Mouse (Mus musculus) heart, adult 2 months (tissue): ENCODE measurements around the gene Sorcs2. TPM values are rescaled to one million over a fixed set of nuclear protein-coding genes. Genes with fewer than 3 reads are reported as not detected.

Experiments
- DNase-seq, 2 experiments: peaks; one replicate each; pipeline ENCODE4 v3.0.0; 2021
- H3K27ac ChIP-seq: fragments of 200-600 bp; 2 replicates; pipeline ENCODE4 v1.8.1; 2022
- H3K27me3 ChIP-seq: fragments of 200-500 bp; 2 replicates; pipeline ENCODE4 v1.6.1; 2012; ENCODE audit warnings: mild to moderate bottlenecking, low read length, inconsistent platforms, mixed read lengths; ENCODE audit not compliant: control insufficient read depth, insufficient read depth
- H3K36me3 ChIP-seq: fragments of 200-500 bp; 2 replicates; pipeline ENCODE4 v1.6.1; 2012; ENCODE audit warnings: low read length, inconsistent platforms; ENCODE audit not compliant: control insufficient read depth, insufficient read depth
- H3K4me1 ChIP-seq: fragments of 200-500 bp; 2 replicates; pipeline ENCODE4 v1.6.1; 2011; ENCODE audit warnings: low read length; ENCODE audit not compliant: control insufficient read depth, insufficient read depth
- H3K4me3 ChIP-seq: fragments of 200-600 bp; 2 replicates; pipeline ENCODE4 v1.8.1; 2022
- H3K79me2 ChIP-seq: fragments of 200-500 bp; replicated peaks from 2 replicates; pipeline ENCODE4 v1.6.1; 2012; ENCODE audit warnings: mild to moderate bottlenecking, inconsistent platforms, low read length, moderate library complexity, mixed read lengths; ENCODE audit not compliant: control insufficient read depth, insufficient read depth
- H3K9ac ChIP-seq: fragments of 200-500 bp; 2 replicates; pipeline ENCODE4 v1.6.1; 2012; ENCODE audit warnings: low read depth, mild to moderate bottlenecking, control low read depth, inconsistent platforms, low read length, mixed read lengths
- CTCF ChIP-seq: fragments of 200-600 bp; IDR thresholded peaks from 2 replicates; pipeline ENCODE4 v1.8.1; 2022; ENCODE audit warnings: antibody characterized with exemption, mild to moderate bottlenecking, moderate library complexity
- EP300 ChIP-seq: fragments of 200-500 bp; IDR thresholded peaks from 2 replicates; pipeline ENCODE4 v1.6.1; 2011; ENCODE audit warnings: low read depth, low read length, control low read depth; ENCODE audit not compliant: insufficient read depth
- POLR2A ChIP-seq: fragments of 200-500 bp; IDR thresholded peaks from 2 replicates; pipeline ENCODE4 v1.6.1; 2011; ENCODE audit warnings: mild to moderate bottlenecking, low read depth, low read length, control low read depth; ENCODE audit not compliant: insufficient read depth
- WGBS: fragments of 180-500 bp; shearing (Covaris S2); methylation state at CpG from one replicate; pipeline ENCODE4 v1.1.7; 2018; 5-methylcytosine and 5-hydroxymethylcytosine counted together
- intact Hi-C: fragments of 180-260 bp; cut with DNase I; formaldehyde crosslinking; loops from one replicate; pipeline ENCODE4 v1.15.1; 2025
- microRNA-seq, 2 experiments: library from miRNA; unstranded; fragments of <30 nt; microRNA quantifications; one replicate each; pipeline ENCODE4 v1.2.0; 2021
- polyA plus RNA-seq: library from polyadenylated mRNA; depleted of rRNA; stranded (reverse); fragments of >200 nt; gene quantifications from 2 replicates; pipeline ENCODE4 v1.2.3, GENCODE M21; 2012; rRNA removed
- total RNA-seq, 2 experiments: library from RNA; stranded (reverse); gene quantifications; 2 replicates each; pipeline ENCODE4 v1.2.3; 2021

The Sorcs2 gene
- total and polyA plus RNA-seq, 3 experiments = 6.0 to 9.0 (median 7.7) TPM

GRCm38 (mm10) chr5:35972739-35973138 is 425.2 kb downstream of the Sorcs2 start:
- Histone ChIP-seq H3K27me3 (no peaks in the 10 kb centered on the region), H3K36me3 (no peaks in the 10 kb centered on the region), H3K4me1 (peaks cover 9% of the 10 kb centered on the region), H3K4me3 (no peak overlapping the region), H3K9ac (no peak overlapping the region), H3K79me2 (no peaks in the 10 kb centered on the region), H3K27ac (no peak overlapping the region; the same call in 1 of the 2 replicates)
- WGBS = 71% methylated on average over 7 of the region's 7 CpGs
- no peak for DNase-seq
- intact Hi-C loops = loop anchor here (1.0 to 10.0 kb wide), 3 partner anchors 102 to 378 kb away; no protein-coding TSS in a partner anchor
- TF ChIP-seq POLR2A (no peak), CTCF (no peak), EP300 (no peak)

- Histone ChIP-seq H3K36me3 (no peaks in the 10 kb centered on the region), H3K4me3 (no peak overlapping the region), H3K27me3 (no peaks in the 10 kb centered on the region), H3K9ac (no peak overlapping the region), H3K4me1 (peaks cover 9% of the 10 kb centered on the region), H3K79me2 (no peaks in the 10 kb centered on the region), H3K27ac (no peak overlapping the region)
- DNase-seq = peak; percentile 73 to 86
- WGBS = 59% methylated on average over 10 of the region's 10 CpGs
- TF ChIP-seq CTCF (peak; percentile 98), POLR2A (no peak), EP300 (peak; percentile 75; the same call in 1 of the 2 replicates)
- intact Hi-C loops = loop anchor here (1.0 to 10.0 kb wide), 3 partner anchors 102 to 377 kb away; no protein-coding TSS in a partner anchor
Measured at GRCm38 (mm10) chr5:35971841-35972578, 425.9 kb downstream of the Sorcs2 start.

GRCm38 (mm10) chr5:35970380-35971105 is 427.4 kb downstream of the Sorcs2 start:
- no peaks in the 10 kb centered on the region for H3K27me3 ChIP-seq
- no peaks in the 10 kb centered on the region for H3K36me3 ChIP-seq
- no peak overlapping the region for H3K4me3 ChIP-seq
- H3K4me1 ChIP-seq = peaks cover 8% of the 10 kb centered on the region
- WGBS = 51% methylated on average over 12 of the region's 12 CpGs
- H3K79me2 ChIP-seq = no peaks in the 10 kb centered on the region
- DNase-seq = peak; percentile 53 to 62
- no peak for TF ChIP-seq POLR2A
- TF ChIP-seq CTCF = no peak
- no peak for TF ChIP-seq EP300
- H3K27ac ChIP-seq = peak overlapping the region; percentile 26; the same call in 1 of the 2 replicates
- intact Hi-C loops = loop anchor here (10.0 kb wide), 2 partner anchors 266 to 376 kb away; no protein-coding TSS in a partner anchor
- H3K9ac ChIP-seq = no peak overlapping the region

GRCm38 (mm10) chr5:35969857-35970256 is 428.1 kb downstream of the Sorcs2 start:
- DNase-seq = no peak
- Histone ChIP-seq H3K27me3 (no peaks in the 10 kb centered on the region), H3K36me3 (no peaks in the 10 kb centered on the region), H3K27ac (no peak overlapping the region), H3K4me3 (no peak overlapping the region), H3K79me2 (no peaks in the 10 kb centered on the region), H3K9ac (no peak overlapping the region), H3K4me1 (peaks cover 7% of the 10 kb centered on the region)
- TF ChIP-seq CTCF (no peak), EP300 (no peak), POLR2A (no peak)
- 41% methylated on average over 3 of the region's 3 CpGs for WGBS
- intact Hi-C loops = loop anchor here (10.0 kb wide), 2 partner anchors 265 to 375 kb away; no protein-coding TSS in a partner anchor

Small RNA genes lying within 50 kb of the gene (microRNA-seq; reads per million reads assigned to microRNA genes)
- gene Mir7689 = 12.7 to 15.7 reads per million in 2 experiments

Other genes starting within 250 kb of the Sorcs2 start
- not detected for gene Psapl1, start 194.1 kb downstream of the Sorcs2 start, total RNA-seq
- 0.06 TPM in 1 of 2 replicates, not detected in the other for gene Psapl1, start 194.1 kb downstream of the Sorcs2 start, polyA plus RNA-seq
- 10 to 100 TPM; 52.1 to 64.3 TPM for gene Grpel1, start 66.9 kb upstream of the Sorcs2 start, total RNA-seq
- 29.8 and 35.5 TPM in 2 replicates for gene Grpel1, start 66.9 kb upstream of the Sorcs2 start, polyA plus RNA-seq
- 10 to 100 TPM; 13.5 to 16.9 TPM for gene Tada2b, start 86.1 kb upstream of the Sorcs2 start, total RNA-seq
- 8.5 and 11.5 TPM in 2 replicates for gene Tada2b, start 86.1 kb upstream of the Sorcs2 start, polyA plus RNA-seq
- under 1 TPM; 0.21 to 0.39 TPM for gene Ccdc96, start 86.4 kb upstream of the Sorcs2 start, total RNA-seq
- gene Ccdc96, start 86.4 kb upstream of the Sorcs2 start, polyA plus RNA-seq = 0.09 and 0.14 TPM in 2 replicates
- 10 to 100 TPM; 11.7 to 12.4 TPM for gene Tbc1d14, start 195.1 kb upstream of the Sorcs2 start, total RNA-seq
- gene Tbc1d14, start 195.1 kb upstream of the Sorcs2 start, polyA plus RNA-seq = 13.0 and 20.4 TPM in 2 replicates